Mouse (Mus musculus) C2C12 (cell line): Measurements from ENCODE around the gene Resp18.

Source experiments
- CEBPB ChIP-seq: IDR thresholded peaks from one replicate; pipeline ENCODE4 v1.6.1; 2011; ENCODE audit warnings: low read depth, mild to moderate bottlenecking, control low read depth, moderate library complexity
- CTCF ChIP-seq: IDR thresholded peaks from one replicate; pipeline ENCODE4 v1.5.1; 2011; ENCODE audit not compliant: control insufficient read depth, insufficient read depth, insufficient read length
- FOSL1 ChIP-seq: IDR thresholded peaks from one replicate; pipeline ENCODE4 v1.8.0; 2011; ENCODE audit warnings: mild to moderate bottlenecking, low read length; ENCODE audit not compliant: poor library complexity, insufficient read depth, severe bottlenecking
- MAX ChIP-seq: IDR thresholded peaks from one replicate; pipeline ENCODE4 v1.6.1; 2011; ENCODE audit warnings: mild to moderate bottlenecking, control low read depth
- MYOD1 ChIP-seq: IDR thresholded peaks from one replicate; pipeline ENCODE4 v1.6.1; 2011; ENCODE audit warnings: low read depth; ENCODE audit not compliant: control insufficient read depth, insufficient read length
- MYOG ChIP-seq: IDR thresholded peaks from one replicate; pipeline ENCODE4 v1.6.1; 2011; ENCODE audit not compliant: control insufficient read depth, insufficient read length; ENCODE audit errors: extremely low read depth
- USF1 ChIP-seq: IDR thresholded peaks from one replicate; pipeline ENCODE4 v1.6.1; 2011; ENCODE audit warnings: low read depth, mild to moderate bottlenecking, control low read depth, moderate library complexity

GRCm38 (mm10) chr1:75248041-75248772, 30.0 kb downstream of the Resp18 start:
- no peak for TF ChIP-seq CTCF
- TF ChIP-seq USF1 = no peak
- TF ChIP-seq MYOG = no peak
- no peak for TF ChIP-seq CEBPB
- TF ChIP-seq MAX = peak; percentile 37
- peak; percentile 44 for TF ChIP-seq MYOD1
- TF ChIP-seq FOSL1 = peak; percentile 73
